Mouse (Mus musculus) liver, embryonic 14.5 days (tissue): ENCODE measurements around the gene Fhl3. TPM values are rescaled to one million over a fixed set of nuclear protein-coding genes. Genes with fewer than 3 reads are reported as not detected.
"Not testable (repeated sequence)": the region's sequence is repeated elsewhere in the genome, so short reads cannot be mapped to it uniquely, and the experiment has no call there.

ENCODE experiments used
- ATAC-seq: fragments of 200-750 bp; cut with Nextera tagmentation; 2 replicates; pipeline ENCODE4 v1.8.0; 2017; ENCODE audit warnings: moderate number of reproducible peaks, mild to moderate bottlenecking, moderate library complexity; ENCODE audit not compliant: insufficient read depth
- DNase-seq, 3 experiments: peaks; one replicate each; pipeline ENCODE4 v3.0.0-alpha.2; 2012 to 2013; ENCODE audit warnings: low read depth in 3 of 3, low spot score in 3 of 3
- H3K27ac ChIP-seq: fragments of 300-500 bp; sonication (generic); 2 replicates; pipeline ENCODE4 v1.5.1; 2014; ENCODE audit warnings: moderate library complexity, mild to moderate bottlenecking, control low read depth, inconsistent platforms
- H3K27me3 ChIP-seq: fragments of 300-500 bp; sonication (generic); 2 replicates; pipeline ENCODE4 v1.6.1; 2014; ENCODE audit warnings: mild to moderate bottlenecking, low read length, moderate library complexity; ENCODE audit not compliant: control insufficient read depth, insufficient read depth
- H3K36me3 ChIP-seq: fragments of 300-500 bp; sonication (generic); replicated peaks from 2 replicates; pipeline ENCODE4 v1.6.1; 2014; ENCODE audit warnings: low read depth; ENCODE audit not compliant: control insufficient read depth, insufficient read depth
- H3K4me1 ChIP-seq, 2 experiments: fragments of 200-500 bp in 1 of 2; fragments of 300-500 bp in 1 of 2; sonication (generic) in 1 of 2; replicated peaks; 2 replicates each; pipeline ENCODE4 v1.6.1; 2012 to 2014; ENCODE audit warnings: antibody characterized with exemption in 1 of 2, inconsistent platforms in 1 of 2, low read length in 1 of 2; ENCODE audit not compliant: control insufficient read depth in 2 of 2, insufficient read depth in 2 of 2
- H3K4me2 ChIP-seq: fragments of 300-500 bp; sonication (generic); 2 replicates; pipeline ENCODE4 v1.6.1; 2014; ENCODE audit warnings: low read depth, mild to moderate bottlenecking, control low read depth, moderate library complexity
- H3K4me3 ChIP-seq, 2 experiments: fragments of 200-500 bp in 1 of 2; fragments of 300-500 bp in 1 of 2; sonication (generic) in 1 of 2; 2 replicates each; pipeline ENCODE4 v1.5.1; 2012 to 2014; ENCODE audit warnings: low read depth in 2 of 2, low read length in 2 of 2, mild to moderate bottlenecking in 2 of 2, control low read depth in 1 of 2, inconsistent platforms in 1 of 2, moderate library complexity in 1 of 2; ENCODE audit not compliant: insufficient read depth in 1 of 2
- H3K9ac ChIP-seq: fragments of 300-500 bp; sonication (generic); replicated peaks from 2 replicates; pipeline ENCODE4 v1.6.1; 2014; ENCODE audit warnings: mild to moderate bottlenecking, control low read depth, moderate library complexity
- H3K9me3 ChIP-seq: fragments of 300-500 bp; sonication (generic); 2 replicates; pipeline ENCODE4 v1.6.1; 2016; ENCODE audit warnings: low read length, mixed read lengths; ENCODE audit not compliant: control insufficient read depth
- CTCF ChIP-seq: IDR thresholded peaks from 2 replicates; pipeline ENCODE4 v1.5.1; 2016; ENCODE audit warnings: antibody characterized with exemption, low read depth, control low read depth
- EP300 ChIP-seq: IDR thresholded peaks from 2 replicates; pipeline ENCODE4 v1.6.1; 2016; ENCODE audit warnings: antibody characterized with exemption, low read depth
- WGBS: fragments of 180-500 bp; shearing (Covaris S2); extraction: QIAGEN DNeasy Blood & Tissue Kit; methylation state at CpG from one replicate; pipeline ENCODE4 v1.1.7; 2014; ENCODE audit not compliant: insufficient replicate concordance; 5-methylcytosine and 5-hydroxymethylcytosine counted together
- polyA plus RNA-seq, 2 experiments: library from polyadenylated mRNA; depleted of rRNA in 1 of 2; stranded (reverse) in 1 of 2; unstranded in 1 of 2; fragments of >200 nt; fragmentation: Nextera tagmentation in 1 of 2; extraction: Ambion mirVana in 1 of 2; gene quantifications; 2 replicates each; pipeline versions ENCODE4 v1.2.1 to v1.2.3; 2012 to 2014

Gene Fhl3
- polyA plus RNA-seq, 2 experiments: 2.7 to 2.8 TPM

GRCm38 (mm10) chr4:124703881-124704796, 3.6 kb downstream of the Fhl3 start:
- Histone ChIP-seq H3K27me3 (no peaks in the 10 kb centered on the region; the same call in 1 of the 2 replicates), H3K36me3 (no peaks in the 10 kb centered on the region; the same call in 1 of the 2 replicates), H3K27ac (no peak overlapping the region), H3K9ac (no peak overlapping the region), H3K4me1 (peaks cover 16 to 32% of the 10 kb centered on the region in 2 experiments), H3K4me3 (no peak overlapping the region), H3K9me3 (no peaks in the 10 kb centered on the region), H3K4me2 (peak overlapping the region; percentile 22)
- DNase-seq: no peak
- no peak for ATAC-seq
- 32% methylated on average over 6 of the region's 6 CpGs for WGBS
- TF ChIP-seq CTCF (no peak), EP300 (no peak)

- no peaks in the 10 kb centered on the region for H3K9me3 ChIP-seq
- H3K27ac ChIP-seq: no peak overlapping the region
- peaks cover 22 to 38% of the 10 kb centered on the region in 2 experiments for H3K4me1 ChIP-seq
- no peak overlapping the region for H3K9ac ChIP-seq
- TF ChIP-seq EP300 (no peak), CTCF (no peak)
- peak overlapping the region; percentile 22 for H3K4me2 ChIP-seq
- H3K4me3 ChIP-seq: no peak overlapping the region
- ATAC-seq (no peak), DNase-seq (no peak)
- 15% methylated on average over 11 of the region's 11 CpGs for WGBS
- H3K36me3 ChIP-seq: no peaks in the 10 kb centered on the region; the same call in 1 of the 2 replicates
- H3K27me3 ChIP-seq: no peaks in the 10 kb centered on the region; the same call in 1 of the 2 replicates
These were observed 4.4 kb downstream of the Fhl3 start for GRCm38 (mm10) chr4:124704797-124705474.

GRCm38 (mm10) chr4:124705661-124706269, 5.3 kb downstream of the Fhl3 start:
- DNase-seq (no peak), ATAC-seq (no peak)
- H3K9ac ChIP-seq: no peak overlapping the region
- no peak overlapping the region for H3K4me3 ChIP-seq
- no peak overlapping the region for H3K27ac ChIP-seq
- no peaks in the 10 kb centered on the region for H3K9me3 ChIP-seq
- WGBS: 70% methylated on average over 23 of the region's 23 CpGs
- H3K4me1 ChIP-seq: peaks cover 24 to 41% of the 10 kb centered on the region in 2 experiments
- H3K27me3 ChIP-seq: no peaks in the 10 kb centered on the region; the same call in 1 of the 2 replicates
- H3K36me3 ChIP-seq: no peaks in the 10 kb centered on the region; the same call in 1 of the 2 replicates
- no peak overlapping the region; the same call in 1 of the 2 replicates for H3K4me2 ChIP-seq
- TF ChIP-seq EP300 (no peak), CTCF (no peak)

- DNase-seq, ATAC-seq, H3K4me3 ChIP-seq, H3K9ac ChIP-seq, H3K27ac ChIP-seq, H3K9me3 ChIP-seq, H3K4me2 ChIP-seq, H3K36me3 ChIP-seq, H3K27me3 ChIP-seq: not testable (repeated sequence)
- peaks cover 31 to 38% of the 10 kb centered on the region in 2 experiments for H3K4me1 ChIP-seq
- 79% methylated on average over 25 of the region's 25 CpGs for WGBS
These were observed 7.1 kb downstream of the Fhl3 start for GRCm38 (mm10) chr4:124707381-124708199.

- H3K27me3 ChIP-seq, H3K36me3 ChIP-seq, H3K9ac ChIP-seq, H3K27ac ChIP-seq, H3K9me3 ChIP-seq, ATAC-seq, H3K4me3 ChIP-seq, DNase-seq: not testable (repeated sequence)
- 4% methylated on average over 1 of the region's 1 CpGs for WGBS
- Histone ChIP-seq H3K4me1 (peaks cover 35 to 43% of the 10 kb centered on the region in 2 experiments), H3K4me2 (peak overlapping the region; percentile 80)
These were observed 7.7 kb downstream of the Fhl3 start for GRCm38 (mm10) chr4:124708200-124708517.
